Mouse (Mus musculus) MEL (cell line): ENCODE data around the gene Trappc2l. TPM values are rescaled to one million over a fixed set of nuclear protein-coding genes. Genes with fewer than 3 reads are reported as not detected.
A peak's percentile ranks its signal among the peaks of the same experiment; 100 is the strongest.

ENCODE experiments used
- DNase-seq: peaks from one replicate; pipeline ENCODE4 v3.0.0; 2011; ENCODE audit warnings: low read depth, low spot score
- H3K27ac ChIP-seq: 2 replicates; pipeline ENCODE4 v1.5.1; 2012; ENCODE audit warnings: low read depth, mild to moderate bottlenecking, control low read depth, low read length, moderate library complexity; ENCODE audit not compliant: control insufficient read depth
- H3K27me3 ChIP-seq, 2 experiments: fragments of 150-350 bp in 1 of 2; sonication (generic) in 1 of 2; 2 replicates each; pipeline ENCODE4 v1.6.1; 2012; ENCODE audit warnings: low read length in 2 of 2, mild to moderate bottlenecking in 2 of 2, improper control_type of control experiment in 1 of 2, moderate library complexity in 1 of 2; ENCODE audit not compliant: insufficient read depth in 2 of 2, control insufficient read depth in 1 of 2
- H3K36me3 ChIP-seq, 2 experiments: 2 replicates each; pipeline ENCODE4 v1.6.1; 2012 to 2014; ENCODE audit warnings: low read length in 2 of 2, improper control_type of control experiment in 1 of 2, inconsistent platforms in 1 of 2, mild to moderate bottlenecking in 1 of 2; ENCODE audit not compliant: insufficient read depth in 2 of 2, control insufficient read depth in 1 of 2
- H3K4me1 ChIP-seq, 2 experiments: fragments of 150-350 bp in 1 of 2; sonication (generic) in 1 of 2; 2 replicates each; pipeline ENCODE4 v1.6.1; 2012; ENCODE audit warnings: low read length in 2 of 2, improper control_type of control experiment in 1 of 2, mild to moderate bottlenecking in 1 of 2; ENCODE audit not compliant: insufficient read depth in 2 of 2, control insufficient read depth in 1 of 2
- H3K4me3 ChIP-seq, 2 experiments: fragments of 150-350 bp in 1 of 2; sonication (generic) in 1 of 2; 2 replicates each; pipeline ENCODE4 v1.5.1; 2012; ENCODE audit warnings: low read depth in 2 of 2, low read length in 2 of 2, mild to moderate bottlenecking in 2 of 2, moderate library complexity in 2 of 2, control low read depth in 1 of 2, improper control_type of control experiment in 1 of 2; ENCODE audit not compliant: control insufficient read depth in 1 of 2, insufficient read depth in 1 of 2
- H3K79me2 ChIP-seq: 2 replicates; pipeline ENCODE4 v1.6.1; 2012; ENCODE audit warnings: mild to moderate bottlenecking, low read length, moderate library complexity; ENCODE audit not compliant: control insufficient read depth, poor library complexity, insufficient read depth
- H3K9ac ChIP-seq: 2 replicates; pipeline ENCODE4 v1.6.1; 2012; ENCODE audit warnings: low read depth, mild to moderate bottlenecking, control low read depth, low read length, moderate library complexity; ENCODE audit not compliant: control insufficient read depth, poor library complexity, severe bottlenecking
- H3K9me3 ChIP-seq: fragments of 150-350 bp; sonication (generic); replicated peaks from 2 replicates; pipeline ENCODE4 v1.6.1; 2012; ENCODE audit warnings: mild to moderate bottlenecking, low read length, improper control_type of control experiment, moderate library complexity; ENCODE audit not compliant: insufficient read depth
- BHLHE40 ChIP-seq: IDR thresholded peaks from 2 replicates; pipeline ENCODE4 v1.6.1; 2012; ENCODE audit warnings: low read depth, mild to moderate bottlenecking, inconsistent platforms, low read length, improper control_type of control experiment, borderline replicate concordance
- CHD2 ChIP-seq: IDR thresholded peaks from 2 replicates; pipeline ENCODE4 v1.6.1; 2011; ENCODE audit warnings: low read length, improper control_type of control experiment
- CTCF ChIP-seq, 3 experiments: IDR thresholded peaks in 2 of 3; conservative IDR thresholded peaks in 1 of 3; 2 replicates each; pipeline ENCODE4 v1.5.1; 2011 to 2012; ENCODE audit warnings: low read length in 3 of 3, low read depth in 2 of 3, mild to moderate bottlenecking in 2 of 3, improper control_type of control experiment in 1 of 3, inconsistent platforms in 1 of 3, mixed read lengths in 1 of 3, moderate library complexity in 1 of 3; ENCODE audit not compliant: control insufficient read depth in 1 of 3, insufficient read depth in 1 of 3, poor library complexity in 1 of 3, severe bottlenecking in 1 of 3
- ELF1 ChIP-seq: IDR thresholded peaks from 2 replicates; pipeline ENCODE4 v1.6.1; 2014; ENCODE audit warnings: low read depth, mild to moderate bottlenecking, inconsistent platforms, low read length, improper control_type of control experiment, moderate library complexity
- EP300 ChIP-seq, 2 experiments: IDR thresholded peaks; 2 replicates each; pipeline ENCODE4 v1.6.1; 2011; ENCODE audit warnings: improper control_type of control experiment in 2 of 2, low read length in 2 of 2, low read depth in 1 of 2, mild to moderate bottlenecking in 1 of 2
- JUND ChIP-seq: IDR thresholded peaks from 2 replicates; pipeline ENCODE4 v1.6.1; 2011; ENCODE audit warnings: low read depth, mild to moderate bottlenecking, improper control_type of control experiment, low read length
- KAT2A ChIP-seq: conservative IDR thresholded peaks from 2 replicates; pipeline ENCODE4 v1.6.1; 2012; ENCODE audit warnings: low read depth, low read length, improper control_type of control experiment, inconsistent platforms
- MAFK ChIP-seq: IDR thresholded peaks from 2 replicates; pipeline ENCODE4 v1.6.1; 2011; ENCODE audit warnings: low read depth, mild to moderate bottlenecking, low read length, improper control_type of control experiment, borderline replicate concordance
- MAZ ChIP-seq: IDR thresholded peaks from 2 replicates; pipeline ENCODE4 v1.6.1; 2012; ENCODE audit warnings: low read depth, mild to moderate bottlenecking, inconsistent platforms, low read length, improper control_type of control experiment
- MEF2A ChIP-seq: IDR thresholded peaks from 2 replicates; pipeline ENCODE4 v1.6.1; 2014; ENCODE audit warnings: low read depth, mild to moderate bottlenecking, inconsistent platforms, low read length, improper control_type of control experiment; ENCODE audit not compliant: poor library complexity, insufficient replicate concordance, severe bottlenecking; ENCODE audit errors: extremely low read depth
- MYC ChIP-seq: IDR thresholded peaks from 2 replicates; pipeline ENCODE4 v1.6.1; 2011; ENCODE audit warnings: low read depth, mild to moderate bottlenecking, low read length, improper control_type of control experiment, moderate library complexity
- NELFE ChIP-seq: IDR thresholded peaks from 2 replicates; pipeline ENCODE4 v1.6.1; 2011; ENCODE audit warnings: low read depth, low read length, improper control_type of control experiment
- RAD21 ChIP-seq: IDR thresholded peaks from 2 replicates; pipeline ENCODE4 v1.6.1; 2011; ENCODE audit warnings: mild to moderate bottlenecking, low read depth, low read length, improper control_type of control experiment
- SIN3A ChIP-seq: IDR thresholded peaks from 2 replicates; pipeline ENCODE4 v1.6.1; 2012; ENCODE audit warnings: low read length, improper control_type of control experiment, inconsistent platforms
- TAL1 ChIP-seq: IDR thresholded peaks from 2 replicates; pipeline ENCODE4 v1.6.1; 2012; ENCODE audit warnings: mild to moderate bottlenecking, inconsistent platforms, low read length, moderate library complexity, mixed read lengths
- TBP ChIP-seq: IDR thresholded peaks from 2 replicates; pipeline ENCODE4 v1.8.0; 2011; ENCODE audit warnings: low read depth, low read length, improper control_type of control experiment
- UBTF ChIP-seq: IDR thresholded peaks from 2 replicates; pipeline ENCODE4 v1.6.1; 2012; ENCODE audit warnings: low read depth, mild to moderate bottlenecking, inconsistent platforms, low read length, improper control_type of control experiment, moderate library complexity, borderline replicate concordance; ENCODE audit not compliant: insufficient read depth
- ZC3H11A ChIP-seq: IDR thresholded peaks from 2 replicates; pipeline ENCODE4 v1.6.1; 2012; ENCODE audit warnings: low read depth, mild to moderate bottlenecking, inconsistent platforms, low read length, improper control_type of control experiment
- ZMIZ1 ChIP-seq: IDR thresholded peaks from 2 replicates; pipeline ENCODE4 v1.6.1; 2012; ENCODE audit warnings: low read depth, mild to moderate bottlenecking, inconsistent platforms, low read length, improper control_type of control experiment, moderate library complexity
- ZNF384 ChIP-seq: IDR thresholded peaks from 2 replicates; pipeline ENCODE4 v1.6.1; 2012; ENCODE audit warnings: low read depth, mild to moderate bottlenecking, inconsistent platforms, low read length, improper control_type of control experiment
- polyA plus RNA-seq, 2 experiments: library from polyadenylated mRNA; stranded (reverse) in 1 of 2; unstranded in 1 of 2; fragments of >175 nt in 1 of 2; fragments of >200 nt in 1 of 2; gene quantifications; 2 replicates each; pipeline versions ENCODE4 v1.2.1 to v1.2.4; 2012; ENCODE audit warnings: low replicate concordance in 2 of 2, low read depth in 1 of 2; ENCODE audit not compliant: insufficient read length in 2 of 2, insufficient read depth in 1 of 2, missing spikeins in 1 of 2
- total RNA-seq: library from RNA; depleted of rRNA; stranded (reverse); fragments of 300-350 nt; gene quantifications from 2 replicates; pipeline ENCODE4 v1.2.3, GENCODE M21; 2012

Trappc2l gene
- total and polyA plus RNA-seq, 3 experiments, result 15.1 to 21.7 TPM; not detected in 1

GRCm38 (mm10) chr8:122574667-122575251 lies 36.7 kb upstream of the Trappc2l start:
- Histone ChIP-seq H3K4me3 (peak overlapping the region; percentile 80 to 89), H3K9ac (peak overlapping the region; percentile 92), H3K36me3 (peaks cover 0 to 10% of the 10 kb centered on the region in 2 experiments; a peak in 2 of 4 replicates), H3K4me1 (peaks cover 4 to 10% of the 10 kb centered on the region in 2 experiments; a peak in 3 of 4 replicates), H3K9me3 (no peaks in the 10 kb centered on the region), H3K79me2 (peaks cover 18% of the 10 kb centered on the region), H3K27me3 (no peaks in the 10 kb centered on the region), H3K27ac (peak overlapping the region; percentile 64)
- DNase-seq, result peak; percentile 25
- no peak for TF ChIP-seq BHLHE40
- 0 out of 2 replicates have a peak, but pooled peaks have one; percentile 28 for TF ChIP-seq ZMIZ1
- TF ChIP-seq NELFE, result peak; percentile 13; the same call in 1 of the 2 replicates
- no peak for TF ChIP-seq MYC
- TF ChIP-seq SIN3A, result no peak
- TF ChIP-seq TAL1, result no peak
- TF ChIP-seq MAFK, result peak; percentile 43; the same call in 1 of the 2 replicates

GRCm38 (mm10) chr8:122575286-122575685 lies 36.2 kb upstream of the Trappc2l start:
- peak overlapping the region; percentile 92 for H3K9ac ChIP-seq
- TF ChIP-seq UBTF, result no peak
- TF ChIP-seq CTCF (IDR thresholded peaks at IDR 0.05 in 2 of 3, conservative IDR thresholded peaks at IDR 0.05 in 1 of 3; ENCODE audit: control insufficient read depth in 1 of 3, insufficient read depth in 1 of 3, low read depth in 2 of 3, low read length in 3 of 3, poor library complexity in 1 of 3, severe bottlenecking in 1 of 3), result no peak
- no peak for TF ChIP-seq ZC3H11A
- no peak for TF ChIP-seq TBP
- TF ChIP-seq ELF1, result no peak
- no peak for TF ChIP-seq MEF2A
- TF ChIP-seq RAD21, result no peak
- TF ChIP-seq JUND, result no peak
- no peak for TF ChIP-seq BHLHE40
- no peak for TF ChIP-seq MAZ
- no peak for TF ChIP-seq EP300 (IDR thresholded peaks at IDR 0.05; ENCODE audit: low read depth in 1 of 2, low read length in 2 of 2)
- TF ChIP-seq SIN3A, result no peak
- TF ChIP-seq ZNF384, result no peak
- TF ChIP-seq TAL1, result no peak
- no peak for TF ChIP-seq KAT2A
- TF ChIP-seq CHD2, result no peak
- TF ChIP-seq ZMIZ1, result no peak
- no peak for TF ChIP-seq MYC
- no peaks in the 10 kb centered on the region for H3K27me3 ChIP-seq
- H3K4me1 ChIP-seq, result peaks cover 4 to 10% of the 10 kb centered on the region in 2 experiments; a peak in 3 of 4 replicates
- peak overlapping the region; percentile 80 to 89 for H3K4me3 ChIP-seq
- peak overlapping the region; percentile 64 for H3K27ac ChIP-seq
- DNase-seq, result peak; percentile 49
- H3K36me3 ChIP-seq, result peaks cover 0 to 10% of the 10 kb centered on the region in 2 experiments; a peak in 2 of 4 replicates
- H3K79me2 ChIP-seq, result peaks cover 13% of the 10 kb centered on the region
- no peaks in the 10 kb centered on the region for H3K9me3 ChIP-seq
